Mouse (Mus musculus) testis, adult 10 weeks (tissue): ENCODE measurements around the gene Zfp84. TPM values are rescaled to one million over a fixed set of nuclear protein-coding genes. Genes with fewer than 3 reads are reported as not detected.

ENCODE experiments used
- polyA plus RNA-seq: library from polyadenylated mRNA; stranded (reverse); fragments of 350-450 nt; fragmentation: Illumina TruSeq; extraction: RNeasy Lipid Tissue Mini Kit (QIAGEN cat#74804); gene quantifications from one replicate; pipeline ENCODE4 v1.2.3, GENCODE M21; 2014; ENCODE audit warnings: low read depth, low replicate concordance

Zfp84 gene
- polyA plus RNA-seq = 2.0 TPM

DNA sequence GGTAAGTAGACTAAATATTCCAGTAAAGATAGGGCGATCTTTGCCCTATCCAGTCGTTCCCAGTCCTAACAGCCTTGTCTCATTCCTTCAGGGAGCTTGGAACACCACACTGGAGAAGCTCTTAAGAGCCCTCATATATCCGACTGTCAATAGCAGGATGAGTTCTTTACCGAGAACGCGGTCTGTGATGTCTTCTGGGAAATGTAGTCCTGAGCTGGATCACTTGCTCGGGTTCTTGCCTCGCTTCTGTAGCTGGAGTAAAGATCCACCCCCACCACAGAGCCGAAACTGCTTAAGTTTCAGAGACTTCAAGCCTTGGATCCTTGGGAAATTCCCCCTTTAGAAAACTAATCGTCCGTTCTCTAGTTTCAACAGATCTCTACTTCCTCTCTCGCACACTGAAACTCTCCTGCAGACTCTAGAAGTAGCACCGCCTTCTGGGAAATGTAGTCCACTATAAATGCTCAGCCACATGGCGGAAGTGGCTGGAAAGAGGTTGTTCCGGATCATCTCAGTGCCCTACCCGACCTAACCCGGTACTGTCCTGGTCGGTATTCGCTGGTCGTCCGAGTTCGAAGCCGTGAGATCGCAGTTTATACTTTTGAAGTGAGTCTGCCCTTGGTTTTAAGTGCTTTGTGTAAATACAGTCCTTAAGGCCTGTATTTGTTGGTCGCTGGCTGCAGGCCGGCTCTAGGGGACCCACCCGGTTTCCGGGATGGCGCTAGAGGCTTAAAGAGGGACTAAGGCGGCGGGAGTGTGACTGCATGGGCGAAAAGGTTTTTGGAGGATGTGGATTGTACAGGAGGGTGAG, at the start of gene Zfp84:
Gene Zfp84 (plus strand): TSS at position 463 of the 811 bp plus-strand sequence.

DNA sequence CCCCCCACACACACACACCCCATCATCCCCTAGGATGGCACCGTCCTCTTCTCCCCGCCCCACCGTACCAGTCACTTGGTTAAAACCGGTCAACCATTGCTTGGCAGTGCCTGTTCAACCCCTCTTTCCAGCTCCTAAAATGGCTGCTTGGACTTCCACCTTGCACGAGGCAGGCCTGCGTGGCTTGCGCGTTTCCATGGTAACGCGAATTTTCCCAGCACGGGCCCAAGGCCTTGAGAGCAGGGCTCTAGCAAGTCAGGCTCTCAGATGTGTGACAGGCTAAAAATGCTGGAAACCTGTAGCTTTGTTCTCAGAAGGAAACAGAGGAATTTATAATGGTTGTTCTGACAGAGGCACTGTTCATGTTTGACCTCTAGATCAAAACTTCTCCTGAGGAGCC, 41.5 kb upstream of the Zfp84 start, which contains the start of gene Catsperg2:
Gene Catsperg2 (minus strand): TSS at position 173 of the 400 bp plus-strand sequence.

DNA sequence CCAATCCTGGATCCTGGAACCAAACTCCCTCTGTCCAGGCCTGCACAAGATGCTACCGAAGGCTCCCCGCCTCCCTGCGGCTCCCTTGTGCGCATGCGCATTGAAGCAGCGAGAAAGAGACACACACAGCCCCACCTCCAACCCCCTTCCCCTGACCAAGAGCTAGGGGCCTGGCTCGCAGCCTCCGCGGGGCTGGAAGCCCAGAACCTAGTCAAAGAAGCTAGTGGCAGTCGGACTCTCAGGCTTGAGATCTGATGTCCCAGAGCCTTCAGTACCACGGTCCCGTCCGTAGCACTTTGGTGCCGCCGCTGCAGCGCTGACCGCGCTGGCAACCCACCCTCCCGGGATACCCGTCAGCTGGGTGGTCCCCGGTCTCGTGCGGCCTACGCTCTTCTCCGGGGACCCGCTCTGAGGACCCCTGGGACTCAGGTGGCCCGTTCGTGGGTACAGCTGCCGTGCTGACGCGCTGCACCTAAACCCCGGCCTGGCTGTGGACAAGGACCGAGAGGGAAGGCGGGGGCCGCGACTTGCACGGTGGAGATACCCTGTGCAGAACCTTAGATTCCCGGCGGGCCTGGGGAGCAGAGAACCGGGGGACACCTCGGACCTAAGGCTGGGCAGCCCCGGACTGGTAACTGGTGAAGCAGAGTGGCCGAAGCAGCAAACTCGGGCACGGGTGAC, 15.7 kb downstream of the Zfp84 start, which contains the start of gene Zfp30:
Gene Zfp30 (plus strand): TSS at position 128 of the 681 bp plus-strand sequence.

DNA sequence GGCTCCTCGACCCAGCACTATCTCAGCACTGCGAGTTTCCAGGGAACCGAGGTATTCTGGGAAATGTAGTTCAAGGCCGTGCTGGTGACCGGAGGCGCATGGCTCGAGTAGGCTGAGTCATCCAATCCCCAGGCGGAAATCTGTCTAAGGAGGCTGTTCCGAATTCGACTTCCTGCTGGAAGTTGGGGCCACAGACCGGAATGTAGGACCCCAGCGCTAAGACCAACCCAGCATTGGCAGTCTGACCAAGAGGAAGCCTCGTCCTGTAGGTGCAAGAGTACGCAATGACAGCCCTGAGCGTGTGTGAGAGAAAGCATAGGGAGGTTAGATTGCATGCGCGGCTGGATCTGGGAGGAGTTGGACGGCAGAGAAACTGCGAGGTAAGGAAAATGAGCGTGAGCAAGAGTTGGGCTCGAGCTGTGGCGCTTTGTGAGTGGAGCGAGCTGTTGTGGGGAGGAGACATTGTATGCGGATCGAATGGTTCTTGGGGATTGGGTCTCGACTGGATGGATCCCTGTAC, 47.6 kb downstream of the Zfp84 start, which contains the start of gene Zfp790:
Gene Zfp790 (plus strand): TSS at position 205 of the 520 bp plus-strand sequence.

Other genes starting within 250 kb of the Zfp84 start
- gene Sipa1l3, start 249.9 kb upstream of the Zfp84 start, polyA plus RNA-seq = 4.1 TPM
- 94.6 TPM for gene Catsperg2, start 41.5 kb upstream of the Zfp84 start, polyA plus RNA-seq
- gene Zfp30, start 15.4 kb downstream of the Zfp84 start, polyA plus RNA-seq = 0.29 TPM
- 2.7 TPM for gene Zfp790, start 47.6 kb downstream of the Zfp84 start, polyA plus RNA-seq
- gene Zfp940, start 85.1 kb downstream of the Zfp84 start, polyA plus RNA-seq = 4.0 TPM
- 5.7 TPM for gene Zfp420, start 91.4 kb downstream of the Zfp84 start, polyA plus RNA-seq
- gene Zfp27, start 138.0 kb downstream of the Zfp84 start, polyA plus RNA-seq = 3.7 TPM
- 4.6 TPM for gene Zfp383, start 139.7 kb downstream of the Zfp84 start, polyA plus RNA-seq
- 1.8 TPM for gene Zfp74, start 185.5 kb downstream of the Zfp84 start, polyA plus RNA-seq
- 3.3 TPM for gene Zfp568, start 215.4 kb downstream of the Zfp84 start, polyA plus RNA-seq